Mouse (Mus musculus): ENCODE measurements around the gene Lekr1.
A peak's percentile ranks its signal among the peaks of the same experiment; 100 is the strongest.

Gene Lekr1

DNA sequence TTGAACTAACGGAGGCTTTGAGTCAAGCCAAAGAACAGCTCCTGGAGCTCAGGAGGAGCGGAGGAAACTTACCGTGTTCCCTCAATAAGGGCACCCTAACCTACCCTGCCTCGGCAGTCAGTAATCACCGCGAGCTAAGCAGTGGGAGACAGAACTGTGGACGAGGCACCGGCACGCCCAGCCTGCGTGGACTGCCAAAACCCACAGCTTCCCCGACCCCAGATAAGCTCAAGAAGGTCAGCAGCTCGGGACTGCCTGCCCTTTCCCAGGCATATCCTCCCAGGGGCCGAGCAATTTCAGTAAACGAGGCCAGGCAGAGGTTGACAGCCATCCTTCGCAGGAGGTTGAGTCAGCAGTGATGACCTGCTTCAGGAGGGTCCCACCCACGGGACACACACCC is 164.8 kb downstream of the Lekr1 start:
- peak; percentile 64; the same call in 1 of the 2 replicates for TF ChIP-seq GATA4 (IDR thresholded peaks at IDR 0.05; ENCODE audit: insufficient replicate concordance, low read length)

- TF ChIP-seq GATA4 (IDR thresholded peaks at IDR 0.05; ENCODE audit: insufficient replicate concordance, low read length) = no peak
Measured at GRCm38 (mm10) chr3:65832398-65832797, 166.4 kb downstream of the Lekr1 start.

DNA sequence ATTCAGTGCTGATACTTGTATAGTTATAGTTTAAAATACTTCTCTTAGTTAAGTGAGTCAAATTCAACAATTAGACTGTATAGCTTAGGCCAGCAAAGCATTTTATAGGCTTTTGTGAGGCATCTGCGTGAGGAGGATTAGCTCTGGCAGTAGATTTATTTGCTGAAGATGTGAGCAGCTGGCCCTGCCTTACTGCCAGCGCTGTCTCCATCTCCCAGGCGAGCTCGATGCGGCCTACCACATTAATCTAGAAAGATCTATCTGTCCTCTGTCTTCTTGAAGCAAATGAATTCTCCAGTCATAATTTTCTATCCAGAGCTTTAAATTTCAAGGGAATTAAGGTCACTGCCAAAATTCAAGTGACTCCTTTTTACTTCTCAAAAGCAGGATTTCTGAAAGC is 170.4 kb downstream of the Lekr1 start:
- no peak for TF ChIP-seq GATA4 (IDR thresholded peaks at IDR 0.05; ENCODE audit: insufficient replicate concordance, low read length)

GRCm38 (mm10) chr3:65839664-65840063 is 173.6 kb downstream of the Lekr1 start:
- no peak for TF ChIP-seq GATA4 (IDR thresholded peaks at IDR 0.05; ENCODE audit: insufficient replicate concordance, low read length)

GRCm38 (mm10) chr3:65841175-65841574 is 175.1 kb downstream of the Lekr1 start:
- no peak for TF ChIP-seq GATA4 (IDR thresholded peaks at IDR 0.05; ENCODE audit: insufficient replicate concordance, low read length)

DNA sequence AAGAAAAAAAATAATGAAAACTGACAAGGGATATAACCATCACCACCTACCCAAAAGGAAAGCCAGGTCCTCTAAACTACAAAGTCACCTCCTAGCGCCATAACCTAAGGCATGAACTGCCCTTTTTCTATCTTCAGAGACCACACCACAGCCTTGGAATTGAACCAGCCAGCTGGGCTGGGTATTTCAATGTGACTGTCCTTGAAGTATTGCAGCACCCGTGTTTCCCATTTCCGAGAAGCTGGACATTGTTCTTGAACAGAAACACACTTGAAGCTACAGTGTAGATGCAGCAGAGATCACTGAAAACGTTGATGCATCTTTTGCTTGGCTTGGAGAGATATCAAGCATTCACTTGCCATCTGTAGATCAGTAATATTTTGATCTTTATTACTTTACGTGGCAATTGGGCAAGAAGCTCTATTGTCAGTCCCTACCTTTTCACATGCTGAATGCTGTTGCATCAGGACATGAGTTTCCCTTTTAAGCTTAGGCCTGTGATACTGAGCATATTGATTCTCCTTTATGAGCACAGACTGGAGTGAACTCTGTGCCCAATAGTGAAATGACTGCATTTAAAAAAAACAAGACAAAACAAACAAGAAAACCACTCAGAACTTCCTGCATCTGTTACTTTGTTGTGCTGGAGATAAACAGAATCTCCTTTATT is 176.6 kb downstream of the Lekr1 start:
- TF ChIP-seq GATA4 (IDR thresholded peaks at IDR 0.05; ENCODE audit: insufficient replicate concordance, low read length) = no peak

DNA sequence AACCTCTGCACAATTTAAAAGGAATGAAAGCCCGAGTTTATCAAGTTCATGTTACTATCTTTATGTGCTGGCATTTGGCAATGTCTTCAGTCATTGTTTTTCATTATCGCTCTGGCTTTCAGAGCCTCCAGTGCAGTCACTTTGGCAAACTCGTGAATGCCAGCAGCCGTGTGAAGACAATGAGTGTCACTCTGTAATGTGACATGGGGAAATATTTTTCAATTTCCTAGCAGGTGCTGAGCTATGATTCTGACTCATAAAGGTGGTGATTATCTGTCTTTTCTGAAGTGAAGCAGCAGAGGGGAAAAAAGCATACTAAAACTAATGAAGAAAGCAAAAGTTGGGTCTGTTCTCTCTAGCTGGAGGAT is 177.1 kb downstream of the Lekr1 start:
- no peak for TF ChIP-seq GATA4 (IDR thresholded peaks at IDR 0.05; ENCODE audit: insufficient replicate concordance, low read length)

GRCm38 (mm10) chr3:65844302-65844701 is 178.3 kb downstream of the Lekr1 start:
- no peak for TF ChIP-seq GATA4 (IDR thresholded peaks at IDR 0.05; ENCODE audit: insufficient replicate concordance, low read length)

DNA sequence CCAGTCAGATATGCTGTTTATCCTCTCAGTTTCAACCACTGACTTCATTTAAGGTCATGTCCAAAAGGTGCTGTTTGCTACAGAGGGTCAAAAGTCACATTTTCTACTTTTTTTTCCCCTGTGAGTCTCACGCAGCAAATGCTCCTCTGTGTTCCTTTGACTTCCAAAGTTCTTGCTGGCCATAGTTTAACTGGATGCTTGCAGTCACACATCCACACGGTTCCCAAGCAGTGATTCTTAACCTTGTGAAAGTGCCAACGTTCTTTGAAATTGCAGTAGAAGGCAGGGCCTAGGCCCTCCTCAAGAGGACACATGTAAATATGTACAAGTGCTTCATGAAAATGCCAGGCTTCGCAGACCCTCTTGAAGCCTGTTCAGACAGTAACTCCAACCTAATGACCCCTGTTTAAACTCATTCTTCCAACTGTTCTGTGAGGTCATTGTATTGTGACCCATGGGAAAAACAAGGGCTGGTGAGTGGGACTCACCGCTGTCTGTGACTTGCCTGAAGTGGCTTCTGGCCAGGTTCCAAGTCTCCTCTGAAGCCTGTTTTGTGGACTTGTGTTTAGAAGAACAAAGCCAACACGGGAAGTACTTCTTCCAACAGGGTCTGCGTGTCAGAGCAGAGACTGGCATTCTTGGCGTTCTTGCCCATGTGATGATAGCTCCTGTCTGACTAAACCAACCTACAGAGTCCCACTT is 179.0 kb downstream of the Lekr1 start:
- no peak for TF ChIP-seq GATA4 (IDR thresholded peaks at IDR 0.05; ENCODE audit: insufficient replicate concordance, low read length)

DNA sequence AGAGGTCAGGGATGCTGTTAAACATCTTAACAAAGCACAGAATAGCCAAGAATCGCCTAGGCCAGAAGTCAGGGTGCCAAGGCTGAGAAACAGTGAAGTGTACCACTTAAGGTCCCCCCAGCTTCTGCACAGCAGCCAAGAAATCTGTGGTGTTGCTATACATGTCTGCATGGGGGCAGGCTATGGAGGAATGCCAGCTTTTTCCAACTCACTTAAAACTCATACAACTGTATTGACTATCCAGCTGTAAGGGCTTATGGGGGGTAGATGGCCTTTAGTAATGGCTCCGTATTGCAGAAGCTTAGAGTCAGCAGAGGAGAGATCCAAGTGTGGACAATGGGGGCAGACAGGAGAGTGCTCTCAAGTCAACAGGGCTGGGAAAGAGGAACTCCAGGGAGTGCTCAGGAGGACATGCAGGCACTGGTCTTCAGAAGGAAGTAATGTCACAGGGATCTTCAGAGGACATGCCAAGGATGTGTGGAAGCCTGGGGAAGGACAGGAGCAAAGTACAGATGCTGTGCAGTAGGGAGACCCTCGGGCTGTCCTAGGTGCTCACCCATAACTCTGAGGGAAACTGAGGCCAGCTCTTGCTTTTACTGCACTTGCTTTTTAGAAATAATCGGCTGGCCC is 181.2 kb downstream of the Lekr1 start:
- TF ChIP-seq GATA4 (IDR thresholded peaks at IDR 0.05; ENCODE audit: insufficient replicate concordance, low read length) = no peak

GRCm38 (mm10) chr3:65853746-65854145 is 187.7 kb downstream of the Lekr1 start:
- no peak for TF ChIP-seq GATA4 (IDR thresholded peaks at IDR 0.05; ENCODE audit: insufficient replicate concordance, low read length)

GRCm38 (mm10) chr3:65855521-65855920 is 189.5 kb downstream of the Lekr1 start:
- no peak for TF ChIP-seq GATA4 (IDR thresholded peaks at IDR 0.05; ENCODE audit: insufficient replicate concordance, low read length)

DNA sequence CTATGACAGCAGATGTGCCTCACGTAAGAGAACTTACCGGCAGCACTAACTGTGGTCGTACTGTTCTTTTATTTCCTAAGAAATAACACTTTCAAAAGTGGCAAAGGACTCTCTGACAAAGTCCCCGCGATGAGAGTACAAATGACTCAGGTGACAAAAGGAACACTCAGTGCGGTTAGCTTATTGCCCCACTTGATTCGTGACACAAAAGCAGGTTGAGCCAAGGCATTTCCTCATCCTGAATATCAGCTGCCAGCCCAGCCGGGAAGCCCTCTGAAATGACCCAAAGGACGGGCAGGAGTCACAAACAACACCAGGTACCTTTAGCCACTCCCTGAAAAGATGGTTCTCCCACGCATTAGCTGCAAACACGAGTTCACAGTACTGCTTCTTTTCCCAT is 192.1 kb downstream of the Lekr1 start:
- TF ChIP-seq GATA4 (IDR thresholded peaks at IDR 0.05; ENCODE audit: insufficient replicate concordance, low read length) = no peak

DNA sequence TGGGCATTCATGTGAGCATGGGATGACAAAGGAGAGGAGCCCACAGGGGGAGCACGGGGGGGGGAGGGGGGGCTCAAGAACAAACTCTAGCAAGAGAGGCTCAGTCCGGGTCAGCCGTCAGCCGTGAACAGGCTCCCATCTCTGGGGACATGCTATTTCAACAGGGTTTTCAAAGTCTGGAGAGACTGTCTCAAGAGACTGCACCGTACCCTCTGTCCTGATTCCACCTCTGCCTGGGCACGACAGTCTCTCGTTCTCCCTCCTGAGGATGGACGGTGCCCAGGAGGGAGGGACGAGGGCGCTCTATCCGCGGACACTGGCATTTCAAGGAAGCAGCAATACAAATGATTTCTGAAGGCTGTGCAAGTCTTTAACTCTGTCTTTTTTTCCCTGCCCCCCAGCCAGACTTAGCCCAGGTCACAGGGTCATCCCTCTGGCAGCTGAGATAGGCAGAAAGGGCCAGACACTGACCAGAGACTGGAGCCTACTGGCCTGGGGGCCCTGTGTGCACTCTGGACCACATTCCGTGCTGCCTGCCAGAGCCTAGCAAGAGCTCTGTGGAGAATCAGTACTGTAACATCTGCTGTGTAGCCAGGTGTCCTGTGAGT is 192.8 kb downstream of the Lekr1 start:
- TF ChIP-seq GATA4 (IDR thresholded peaks at IDR 0.05; ENCODE audit: insufficient replicate concordance, low read length) = peak; percentile 23; the same call in 1 of the 2 replicates

GRCm38 (mm10) chr3:65859750-65860149 is 193.7 kb downstream of the Lekr1 start:
- no peak for TF ChIP-seq GATA4 (IDR thresholded peaks at IDR 0.05; ENCODE audit: insufficient replicate concordance, low read length)

- no peak for TF ChIP-seq GATA4 (IDR thresholded peaks at IDR 0.05; ENCODE audit: insufficient replicate concordance, low read length)
Measured at GRCm38 (mm10) chr3:65860903-65861302, 194.9 kb downstream of the Lekr1 start.
